In the genomic region with DNA sequence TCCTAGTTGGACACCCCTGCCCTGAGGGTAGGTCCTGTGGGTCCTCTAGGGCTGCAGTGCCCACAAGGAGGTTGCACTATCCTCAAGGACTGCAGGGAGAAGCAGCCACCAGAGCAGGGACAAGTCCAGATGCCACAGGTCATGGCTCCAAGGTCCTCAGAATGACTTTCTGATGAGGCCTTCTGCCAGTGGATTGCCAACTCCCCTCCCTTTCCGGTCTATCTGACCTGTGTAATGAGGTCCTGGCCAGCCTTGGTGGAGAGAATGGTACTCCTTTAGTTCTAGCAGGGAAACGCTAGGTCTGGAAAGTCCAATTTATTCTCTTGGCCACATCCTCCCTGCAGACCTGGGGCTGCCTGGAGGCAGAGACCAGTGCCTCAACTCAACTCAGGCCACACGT, we compare ENCODE assay signal across 7 mouse cellular contexts. TPM values are rescaled to one million over a fixed set of nuclear protein-coding genes. Genes with fewer than 3 reads are reported as not detected.
DNase-seq lines count a peak whose midpoint lies in the region; ATAC-seq lines count a peak whose summit lies in the region.

Gene Adra2c (plus strand): TSS at position 301 of the 400 bp plus-strand sequence.

- H3K4me2 ChIP-seq in forebrain, embryonic 14.5 days (ENCODE audit: low read length): peak within 1 kb of the TSS; percentile 74
- peak within 1 kb of the TSS; percentile 96 for H3K4me2 ChIP-seq in neural tube, embryonic 15.5 days

- H3K27ac ChIP-seq in forebrain, embryonic 14.5 days (ENCODE audit: low read depth, low read length): no peak within 1 kb of the TSS
- H3K27ac ChIP-seq in neural tube, embryonic 15.5 days (replicated peaks): peak within 1 kb of the TSS; percentile 51

- no peak for DNase-seq in left cerebral cortex, postnatal 25 days (ENCODE audit: low spot score in 2 of 2)
- DNase-seq in left cerebral cortex, postnatal 4 days: no peak
- DNase-seq in forebrain, embryonic 14.5 days (ENCODE audit: low spot score): no peak
- no peak for DNase-seq in layer of hippocampus, postnatal 14 days (ENCODE audit: low spot score in 2 of 2)
- DNase-seq in right cerebral cortex, postnatal 4 days: no peak
- no peak for DNase-seq in cerebellum, adult 11 months

- no peaks in the 10 kb centered on the region for H3K36me3 ChIP-seq in forebrain, embryonic 14.5 days (ENCODE audit: control insufficient read depth, insufficient read depth, low read length)
- no peaks in the 10 kb centered on the region for H3K36me3 ChIP-seq in neural tube, embryonic 15.5 days

- H3K9me3 ChIP-seq in forebrain, embryonic 14.5 days (replicated peaks; ENCODE audit: control insufficient read depth, low read length): no peaks in the 10 kb centered on the region
- no peaks in the 10 kb centered on the region for H3K9me3 ChIP-seq in neural tube, embryonic 15.5 days (replicated peaks)

- intact Hi-C loops in left cerebral cortex, postnatal 25 days (cut with DNase I): loop anchor here (5.0 kb wide), 1 partner anchor 101 kb away; no protein-coding TSS in a partner anchor
- intact Hi-C loops in left cerebral cortex, postnatal 4 days (cut with DNase I): no loop called here

- peak within 1 kb of the TSS; percentile 43 for H3K4me3 ChIP-seq in forebrain, embryonic 14.5 days (ENCODE audit: low read depth, low read length)
- H3K4me3 ChIP-seq in neural tube, embryonic 15.5 days (replicated peaks): peak within 1 kb of the TSS; percentile 54

- no peak for ATAC-seq in forebrain, embryonic 14.5 days
- ATAC-seq in neural tube, embryonic 15.5 days (ENCODE audit: low FRiP score): no peak

- 46% methylated on average over 3 of the region's 3 CpGs for WGBS in forebrain, embryonic 14.5 days
- WGBS in neural tube, embryonic 15.5 days: 40% methylated on average over 3 of the region's 3 CpGs

- H3K4me1 ChIP-seq in forebrain, embryonic 14.5 days (ENCODE audit: control insufficient read depth, insufficient read depth, low read length): no peaks in the 10 kb centered on the region
- peaks cover 32% of the 10 kb centered on the region for H3K4me1 ChIP-seq in neural tube, embryonic 15.5 days

- H3K9ac ChIP-seq in forebrain, embryonic 14.5 days (ENCODE audit: low read length): peak within 1 kb of the TSS; percentile 53
- H3K9ac ChIP-seq in neural tube, embryonic 15.5 days (replicated peaks): peak within 1 kb of the TSS; percentile 51

- peaks cover 63% of the 10 kb centered on the region for H3K27me3 ChIP-seq in forebrain, embryonic 14.5 days (replicated peaks; ENCODE audit: control insufficient read depth, insufficient read depth, low read length)
- H3K27me3 ChIP-seq in neural tube, embryonic 15.5 days (replicated peaks): peaks cover 81% of the 10 kb centered on the region

RNA-seq across cellular contexts. Expression of gene Adra2c, which starts in this region (rescaled TPM):
- total RNA-seq in left cerebral cortex, postnatal 25 days (2021): 10 to 100 TPM; 20.6 to 24.4 TPM
- total RNA-seq in left cerebral cortex, postnatal 4 days (2021): 1 to 10 TPM; 6.4 to 7.8 TPM
- 0.89 and 0.94 TPM in 2 replicates for polyA plus RNA-seq in forebrain, embryonic 14.5 days (2014; fragmentation: Nextera tagmentation; extraction: Ambion mirVana)
- 10 to 100 TPM; 17.3 to 18.8 TPM for total RNA-seq in layer of hippocampus, postnatal 14 days (2021)
- polyA plus RNA-seq in neural tube, embryonic 15.5 days (2015; fragmentation: Nextera tagmentation; extraction: Ambion mirVana): 0.68 and 1.0 TPM in 2 replicates
